Mouse (Mus musculus): Measurements from ENCODE around the gene Stard5.

DNA sequence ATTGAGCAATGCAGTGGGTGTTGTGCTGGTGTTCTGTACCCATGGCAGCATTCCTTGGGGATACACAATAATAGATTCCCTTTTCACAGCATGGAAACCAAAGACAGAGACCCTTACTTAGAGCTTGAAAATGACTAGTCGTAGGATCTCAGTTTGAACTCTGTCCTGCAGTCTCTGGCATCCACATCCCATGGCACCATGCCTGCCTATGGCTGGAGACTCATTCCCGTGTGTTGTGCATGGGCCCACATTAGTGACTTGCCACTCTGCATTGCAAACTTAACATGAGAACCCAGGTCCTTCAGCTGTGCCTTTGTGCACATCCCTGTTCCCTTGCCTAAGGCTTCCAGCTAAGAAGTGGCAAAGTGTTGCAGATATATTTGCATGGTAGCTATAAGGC lies 13.0 kb downstream of the Stard5 start:
- TF ChIP-seq CTCF (conservative IDR thresholded peaks at IDR 0.05; ENCODE audit: insufficient read depth, insufficient read length, low read depth, low read length) (no peak), POLR2A (IDR thresholded peaks at IDR 0.05; ENCODE audit: low read depth, low read length) (no peak)
